Mouse (Mus musculus) hematopoietic multipotent progenitor cell, adult 10-12 weeks (in vitro differentiated cells): ENCODE results near the gene Fam71f1. TPM values are rescaled to one million over a fixed set of nuclear protein-coding genes. Genes with fewer than 3 reads are reported as not detected.

Experiments
- polyA plus RNA-seq: library from polyadenylated mRNA; stranded (reverse); fragments of >175 nt; gene quantifications from 2 replicates; pipeline ENCODE4 v1.2.3, GENCODE M21; 2012; ENCODE audit warnings: low replicate concordance

Gene Fam71f1
- not detected in 2 replicates for polyA plus RNA-seq

DNA sequence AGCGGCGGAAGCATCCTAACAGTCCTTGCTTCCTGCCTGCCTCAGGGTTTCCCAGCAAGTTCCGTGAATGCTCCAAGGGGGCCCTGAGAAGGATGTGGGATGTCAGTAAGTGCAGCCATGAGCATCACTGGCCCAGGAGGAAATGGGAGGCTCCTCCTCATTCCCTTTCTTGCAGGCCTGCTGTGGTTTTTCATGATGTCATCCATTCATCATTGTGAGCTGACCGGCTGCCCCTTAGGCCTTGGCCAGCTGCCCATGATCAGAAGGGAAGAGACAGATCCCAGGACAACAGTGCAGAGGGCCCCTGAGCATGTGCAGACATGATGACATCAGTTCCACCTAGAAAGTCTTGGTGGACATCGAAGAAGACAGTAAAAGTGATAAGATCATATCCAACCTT, at the start of gene Fam71f1:
Gene Fam71f1, plus strand, starts transcription at position 262 of the 400 bp plus-strand sequence.

DNA sequence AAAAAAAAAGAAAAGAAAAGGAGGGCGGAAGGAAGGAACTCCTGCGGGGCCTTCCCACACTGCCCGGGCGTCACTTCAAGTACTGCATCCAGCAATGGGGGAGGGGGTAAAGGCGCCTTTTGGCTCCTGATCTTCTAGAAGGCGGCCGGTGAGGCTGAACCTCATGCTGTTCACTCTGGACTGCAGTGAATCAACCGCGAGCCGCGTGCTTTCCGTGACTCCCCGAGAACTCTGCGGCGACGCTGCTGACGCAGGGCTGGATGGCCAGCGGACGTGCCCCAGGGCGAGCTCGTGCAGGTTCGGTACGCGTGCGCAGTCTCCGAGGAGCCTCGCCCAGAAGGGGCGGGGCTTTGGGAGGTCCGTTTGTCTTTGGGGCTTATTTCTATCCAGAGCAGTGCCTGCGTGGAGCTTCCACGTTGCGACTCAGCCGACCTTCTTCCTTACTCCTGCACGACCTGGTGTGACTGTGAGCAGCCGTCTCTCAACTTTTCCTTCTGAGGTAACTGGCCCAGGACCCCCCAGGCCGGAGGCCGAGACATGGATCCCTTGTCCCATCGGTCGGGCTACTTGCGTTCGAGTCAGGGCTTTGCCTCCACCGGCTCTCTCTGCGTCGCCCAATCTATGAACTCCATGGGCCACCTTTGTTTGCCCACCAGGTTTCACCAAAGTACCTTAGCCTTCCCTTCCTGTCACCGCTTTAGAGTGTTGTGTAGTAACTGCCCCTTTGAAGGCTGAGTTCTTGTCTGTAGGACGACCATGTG, 46.4 kb upstream of the Fam71f1 start, which contains the start of gene Hilpda:
Gene Hilpda, plus strand, starts transcription at position 177 of the 761 bp plus-strand sequence.

DNA sequence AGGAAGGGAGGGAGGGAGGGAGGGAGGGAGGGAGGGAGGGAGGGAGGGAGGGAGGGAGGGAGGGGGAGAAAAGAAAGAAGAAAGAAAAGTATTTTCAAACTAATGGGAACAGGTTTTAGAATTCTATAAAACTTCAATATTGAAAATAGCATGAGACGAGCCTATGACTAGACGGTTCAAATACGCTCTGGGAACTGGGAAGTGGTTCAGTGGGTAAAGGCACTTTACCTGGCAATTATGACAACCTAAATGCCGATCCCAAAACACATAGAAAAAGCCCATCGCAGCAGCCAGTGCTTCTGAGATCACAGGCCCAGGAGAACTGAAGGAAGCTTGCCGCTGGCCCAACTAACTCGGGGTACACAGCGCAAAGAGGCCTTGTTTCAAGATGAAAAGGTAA, 39.6 kb upstream of the Fam71f1 start, which contains the start of gene Fam71f2:
Gene Fam71f2, plus strand, starts transcription at position 301 of the 400 bp plus-strand sequence.

DNA sequence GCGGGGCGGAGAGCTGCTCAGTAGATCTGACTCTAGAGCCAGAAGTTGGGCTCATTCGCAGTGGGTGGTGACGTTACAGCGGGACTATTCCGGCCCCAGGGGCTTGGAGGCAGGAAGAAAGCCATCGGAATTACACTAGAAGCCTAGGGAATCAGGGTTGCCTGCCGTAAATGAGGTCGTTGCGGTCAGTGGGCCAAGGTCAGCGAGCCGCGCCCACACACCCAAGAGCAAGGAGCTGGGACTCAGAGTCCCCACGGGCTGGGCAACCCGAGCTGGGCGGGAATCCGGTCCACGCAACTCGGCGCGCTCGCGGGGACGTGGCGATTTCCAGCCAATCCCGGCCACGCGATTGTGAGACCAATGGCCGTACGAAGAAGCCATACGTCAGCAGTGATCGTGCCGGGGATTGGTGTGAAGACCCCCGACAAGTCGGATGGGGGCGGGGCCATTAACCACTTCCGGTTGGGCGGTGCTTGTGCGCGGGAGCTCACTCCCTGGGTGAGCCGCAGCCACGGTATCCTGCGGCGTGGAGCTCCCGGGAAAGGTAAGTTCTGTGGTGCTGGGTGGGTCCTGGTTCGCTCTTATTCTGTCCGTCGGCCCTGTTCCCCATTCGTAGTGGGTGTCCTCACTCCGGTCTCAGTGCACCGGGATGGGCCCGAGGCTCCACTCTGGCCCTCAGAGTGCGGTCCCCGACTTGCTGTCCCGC, 28.9 kb downstream of the Fam71f1 start, which contains the start of gene Calu:
Gene Calu, plus strand, starts transcription at position 405 of the 706 bp plus-strand sequence.

Other genes starting within 250 kb of the Fam71f1 start
- gene Rbm28, start 154.1 kb upstream of the Fam71f1 start, polyA plus RNA-seq, result 11.4 and 14.8 TPM in 2 replicates
- gene Prrt4, start 139.6 kb upstream of the Fam71f1 start, polyA plus RNA-seq, result 0.24 and 0.59 TPM in 2 replicates
- gene Impdh1, start 102.8 kb upstream of the Fam71f1 start, polyA plus RNA-seq, result 121 and 262 TPM in 2 replicates
- 22.1 and 32.0 TPM in 2 replicates for gene Hilpda, start 46.7 kb upstream of the Fam71f1 start, polyA plus RNA-seq
- 0.24 TPM in 1 of 2 replicates, not detected in the other for gene Fam71f2, start 39.5 kb upstream of the Fam71f1 start, polyA plus RNA-seq
- 4.2 and 22.3 TPM in 2 replicates for gene Calu, start 28.9 kb downstream of the Fam71f1 start, polyA plus RNA-seq
- not detected in 2 replicates for gene Opn1sw, start 69.3 kb downstream of the Fam71f1 start, polyA plus RNA-seq
- 0.17 and 0.56 TPM in 2 replicates for gene Ccdc136, start 77.2 kb downstream of the Fam71f1 start, polyA plus RNA-seq
- gene Flnc, start 114.1 kb downstream of the Fam71f1 start, polyA plus RNA-seq, result 0.05 TPM in 1 of 2 replicates, not detected in the other
- gene Atp6v1f, start 148.6 kb downstream of the Fam71f1 start, polyA plus RNA-seq, result 64.0 and 358 TPM in 2 replicates
- not detected in 2 replicates for gene Atp6v1fnb, start 152.3 kb downstream of the Fam71f1 start, polyA plus RNA-seq
- gene Kcp, start 188.8 kb downstream of the Fam71f1 start, polyA plus RNA-seq, result 0.47 and 0.99 TPM in 2 replicates
- 146 and 322 TPM in 2 replicates for gene Irf5, start 207.5 kb downstream of the Fam71f1 start, polyA plus RNA-seq